ENCODE assay signal across 17 mouse cellular contexts in genomic region chr5:135721076-135721475, GRCm38 (mm10). TPM values are rescaled to one million over a fixed set of nuclear protein-coding genes. Genes with fewer than 3 reads are reported as not detected.
"Had no signal": no experiment of that assay in that cellular context is flagged by ENCODE, and none has a peak within 500 bp of the region (broad histone marks: within the 10 kb centered on the region; RNA-seq: fewer than 3 reads in every experiment).

No protein-coding gene starts in this region.

- H3K27ac ChIP-seq: neural tube, embryonic 12.5 days; neural tube, embryonic 13.5 days; stomach, embryonic 15.5 days; stomach, postnatal 0 days had no signal

- H3K9ac ChIP-seq: neural tube, embryonic 12.5 days; neural tube, embryonic 13.5 days; stomach, embryonic 15.5 days had no signal

- H3K4me2 ChIP-seq: neural tube, embryonic 12.5 days; neural tube, embryonic 13.5 days; stomach, embryonic 15.5 days had no signal

- DNase-seq: retina, postnatal 1 day; right cerebral cortex, adult 18-20 months; right cerebral cortex, postnatal 14 days; right cerebral cortex, postnatal 25 days; right cerebral cortex, postnatal 4 days; spleen, adult 18-20 months; thymus, adult 18-20 months; thymus, adult 2 months; thymus, postnatal 14 days; thymus, postnatal 25 days; thymus, postnatal 36 days; thymus, postnatal 4 days had no signal

- H3K4me3 ChIP-seq: neural tube, embryonic 12.5 days; neural tube, embryonic 13.5 days; stomach, embryonic 15.5 days had no signal

- H3K27me3 ChIP-seq: neural tube, embryonic 12.5 days; neural tube, embryonic 13.5 days; stomach, embryonic 15.5 days had no signal

- H3K9me3 ChIP-seq: neural tube, embryonic 12.5 days; neural tube, embryonic 13.5 days; stomach, embryonic 15.5 days had no signal

RNA-seq across cellular contexts. Expression of gene Styxl1, which starts 57.1 kb away (rescaled TPM):
- polyA plus RNA-seq: neural tube, embryonic 13.5 days; spleen, adult 2 months had no signal
